Mouse (Mus musculus) MEL (cell line): ENCODE measurements at regions not wholly inside any gene's neighbourhood (a gene's known extent, or its start where the extent isn't known, plus 50 kb on each side); places are given as distances from the start of the nearest gene placed in this dataset.

Experiments
- DNase-seq: peaks from one replicate; pipeline ENCODE4 v3.0.0; 2011; ENCODE audit warnings: low read depth, low spot score
- H3K27ac ChIP-seq: 2 replicates; pipeline ENCODE4 v1.5.1; 2012; ENCODE audit warnings: low read depth, mild to moderate bottlenecking, control low read depth, low read length, moderate library complexity; ENCODE audit not compliant: control insufficient read depth
- H3K27me3 ChIP-seq, 2 experiments: fragments of 150-350 bp in 1 of 2; sonication (generic) in 1 of 2; 2 replicates each; pipeline ENCODE4 v1.6.1; 2012; ENCODE audit warnings: low read length in 2 of 2, mild to moderate bottlenecking in 2 of 2, improper control_type of control experiment in 1 of 2, moderate library complexity in 1 of 2; ENCODE audit not compliant: insufficient read depth in 2 of 2, control insufficient read depth in 1 of 2
- H3K36me3 ChIP-seq, 2 experiments: 2 replicates each; pipeline ENCODE4 v1.6.1; 2012 to 2014; ENCODE audit warnings: low read length in 2 of 2, improper control_type of control experiment in 1 of 2, inconsistent platforms in 1 of 2, mild to moderate bottlenecking in 1 of 2; ENCODE audit not compliant: insufficient read depth in 2 of 2, control insufficient read depth in 1 of 2
- H3K4me1 ChIP-seq, 2 experiments: fragments of 150-350 bp in 1 of 2; sonication (generic) in 1 of 2; 2 replicates each; pipeline ENCODE4 v1.6.1; 2012; ENCODE audit warnings: low read length in 2 of 2, improper control_type of control experiment in 1 of 2, mild to moderate bottlenecking in 1 of 2; ENCODE audit not compliant: insufficient read depth in 2 of 2, control insufficient read depth in 1 of 2
- H3K4me3 ChIP-seq, 2 experiments: fragments of 150-350 bp in 1 of 2; sonication (generic) in 1 of 2; 2 replicates each; pipeline ENCODE4 v1.5.1; 2012; ENCODE audit warnings: low read depth in 2 of 2, low read length in 2 of 2, mild to moderate bottlenecking in 2 of 2, moderate library complexity in 2 of 2, control low read depth in 1 of 2, improper control_type of control experiment in 1 of 2; ENCODE audit not compliant: control insufficient read depth in 1 of 2, insufficient read depth in 1 of 2
- H3K79me2 ChIP-seq: 2 replicates; pipeline ENCODE4 v1.6.1; 2012; ENCODE audit warnings: mild to moderate bottlenecking, low read length, moderate library complexity; ENCODE audit not compliant: control insufficient read depth, poor library complexity, insufficient read depth
- H3K9ac ChIP-seq: 2 replicates; pipeline ENCODE4 v1.6.1; 2012; ENCODE audit warnings: low read depth, mild to moderate bottlenecking, control low read depth, low read length, moderate library complexity; ENCODE audit not compliant: control insufficient read depth, poor library complexity, severe bottlenecking
- H3K9me3 ChIP-seq: fragments of 150-350 bp; sonication (generic); replicated peaks from 2 replicates; pipeline ENCODE4 v1.6.1; 2012; ENCODE audit warnings: mild to moderate bottlenecking, low read length, improper control_type of control experiment, moderate library complexity; ENCODE audit not compliant: insufficient read depth
- CHD1 ChIP-seq: IDR thresholded peaks from 2 replicates; pipeline ENCODE4 v1.6.1; 2012; ENCODE audit warnings: low read depth, mild to moderate bottlenecking, inconsistent platforms, low read length, improper control_type of control experiment
- CHD2 ChIP-seq: IDR thresholded peaks from 2 replicates; pipeline ENCODE4 v1.6.1; 2011; ENCODE audit warnings: low read length, improper control_type of control experiment
- E2F4 ChIP-seq: IDR thresholded peaks from 2 replicates; pipeline ENCODE4 v1.6.1; 2011; ENCODE audit warnings: low read depth, low read length, improper control_type of control experiment, borderline replicate concordance
- ETS1 ChIP-seq: IDR thresholded peaks from 2 replicates; pipeline ENCODE4 v1.6.1; 2012; ENCODE audit warnings: low read depth, mild to moderate bottlenecking, inconsistent platforms, low read length, improper control_type of control experiment, moderate library complexity
- HCFC1 ChIP-seq: IDR thresholded peaks from 2 replicates; pipeline ENCODE4 v1.6.1; 2012; ENCODE audit warnings: low read depth, mild to moderate bottlenecking, inconsistent platforms, low read length, improper control_type of control experiment, moderate library complexity
- MAX ChIP-seq: IDR thresholded peaks from 2 replicates; pipeline ENCODE4 v1.6.1; 2011; ENCODE audit warnings: low read length, improper control_type of control experiment
- NELFE ChIP-seq: IDR thresholded peaks from 2 replicates; pipeline ENCODE4 v1.6.1; 2011; ENCODE audit warnings: low read depth, low read length, improper control_type of control experiment
- POLR2A ChIP-seq, 2 experiments: IDR thresholded peaks; 2 replicates each; pipeline ENCODE4 v1.6.1; 2011 to 2012; ENCODE audit warnings: low read length in 2 of 2, mild to moderate bottlenecking in 2 of 2, control low read depth in 1 of 2, improper control_type of control experiment in 1 of 2, low read depth in 1 of 2, moderate library complexity in 1 of 2; ENCODE audit not compliant: control insufficient read depth in 1 of 2, insufficient read depth in 1 of 2, poor library complexity in 1 of 2
- POLR2AphosphoS2 ChIP-seq: IDR thresholded peaks from 2 replicates; pipeline ENCODE4 v1.6.1; 2011; ENCODE audit warnings: low read length, improper control_type of control experiment
- POLR2AphosphoS5 ChIP-seq: IDR thresholded peaks from 2 replicates; pipeline ENCODE4 v1.6.1; 2012; ENCODE audit warnings: low read depth, borderline replicate concordance, mild to moderate bottlenecking, inconsistent platforms, low read length, moderate library complexity, mixed read lengths
- RAD21 ChIP-seq: IDR thresholded peaks from 2 replicates; pipeline ENCODE4 v1.6.1; 2011; ENCODE audit warnings: mild to moderate bottlenecking, low read depth, low read length, improper control_type of control experiment
- RCOR1 ChIP-seq: IDR thresholded peaks from 2 replicates; pipeline ENCODE4 v1.6.1; 2012; ENCODE audit warnings: low read depth, mild to moderate bottlenecking, inconsistent platforms, low read length, improper control_type of control experiment
- SIN3A ChIP-seq: IDR thresholded peaks from 2 replicates; pipeline ENCODE4 v1.6.1; 2012; ENCODE audit warnings: low read length, improper control_type of control experiment, inconsistent platforms
- TBP ChIP-seq: IDR thresholded peaks from 2 replicates; pipeline ENCODE4 v1.8.0; 2011; ENCODE audit warnings: low read depth, low read length, improper control_type of control experiment
- TCF12 ChIP-seq: IDR thresholded peaks from 2 replicates; pipeline ENCODE4 v1.6.1; 2014; ENCODE audit warnings: low read depth, mild to moderate bottlenecking, inconsistent platforms, low read length, improper control_type of control experiment, moderate library complexity
- UBTF ChIP-seq: IDR thresholded peaks from 2 replicates; pipeline ENCODE4 v1.6.1; 2012; ENCODE audit warnings: low read depth, mild to moderate bottlenecking, inconsistent platforms, low read length, improper control_type of control experiment, moderate library complexity, borderline replicate concordance; ENCODE audit not compliant: insufficient read depth
- USF1 ChIP-seq: IDR thresholded peaks from 2 replicates; pipeline ENCODE4 v1.6.1; 2014; ENCODE audit warnings: low read depth, mild to moderate bottlenecking, inconsistent platforms, low read length, improper control_type of control experiment, moderate library complexity
- USF2 ChIP-seq, 2 experiments: IDR thresholded peaks; 2 replicates each; pipeline ENCODE4 v1.6.1; 2011 to 2012; ENCODE audit warnings: improper control_type of control experiment in 2 of 2, low read length in 2 of 2, borderline replicate concordance in 1 of 2, inconsistent platforms in 1 of 2, low read depth in 1 of 2, mild to moderate bottlenecking in 1 of 2; ENCODE audit not compliant: insufficient read depth in 1 of 2
- ZNF384 ChIP-seq: IDR thresholded peaks from 2 replicates; pipeline ENCODE4 v1.6.1; 2012; ENCODE audit warnings: low read depth, mild to moderate bottlenecking, inconsistent platforms, low read length, improper control_type of control experiment

DNA sequence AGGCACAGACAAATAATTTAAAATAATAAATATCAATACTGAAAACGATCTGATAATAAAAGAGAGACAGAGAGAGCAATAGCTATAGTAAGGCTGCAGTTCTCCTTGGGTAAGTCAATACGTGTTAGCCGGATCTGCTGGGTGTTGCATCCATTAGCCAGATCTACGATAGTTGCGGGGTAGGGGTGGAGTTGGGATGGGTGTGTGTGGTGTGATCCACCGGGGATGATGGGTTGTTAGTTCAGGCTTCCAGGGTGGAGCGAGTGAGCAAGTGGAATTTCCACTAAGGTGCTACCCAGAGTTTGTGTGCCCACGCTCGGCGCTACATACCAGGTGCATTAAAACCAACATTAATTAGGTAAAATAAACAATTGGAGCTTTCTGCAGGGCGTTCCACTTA, 160.2 kb downstream of the Icos start:
- Histone ChIP-seq H3K36me3 (no peaks in the 10 kb centered on the region), H3K9me3 (no peaks in the 10 kb centered on the region), H3K4me1 (no peaks in the 10 kb centered on the region), H3K79me2 (no peaks in the 10 kb centered on the region), H3K27me3 (no peaks in the 10 kb centered on the region), H3K4me3 (no peak overlapping the region), H3K9ac (no peak overlapping the region), H3K27ac (no peak overlapping the region)
- DNase-seq, result no peak
- TF ChIP-seq HCFC1 (no peak), USF2 (IDR thresholded peaks at IDR 0.05; ENCODE audit: borderline replicate concordance in 1 of 2, insufficient read depth in 1 of 2, low read depth in 1 of 2, low read length in 2 of 2) (no peak), POLR2A (IDR thresholded peaks at IDR 0.05; ENCODE audit: control insufficient read depth in 1 of 2, insufficient read depth in 1 of 2, low read depth in 1 of 2, low read length in 2 of 2, poor library complexity in 1 of 2) (no peak), POLR2AphosphoS2 (no peak), TBP (no peak), RCOR1 (no peak), RAD21 (no peak), MAX (no peak), E2F4 (no peak), ZNF384 (no peak), UBTF (no peak), ETS1 (no peak), NELFE (no peak), TCF12 (no peak), SIN3A (no peak), CHD2 (no peak), CHD1 (no peak), USF1 (no peak)

DNA sequence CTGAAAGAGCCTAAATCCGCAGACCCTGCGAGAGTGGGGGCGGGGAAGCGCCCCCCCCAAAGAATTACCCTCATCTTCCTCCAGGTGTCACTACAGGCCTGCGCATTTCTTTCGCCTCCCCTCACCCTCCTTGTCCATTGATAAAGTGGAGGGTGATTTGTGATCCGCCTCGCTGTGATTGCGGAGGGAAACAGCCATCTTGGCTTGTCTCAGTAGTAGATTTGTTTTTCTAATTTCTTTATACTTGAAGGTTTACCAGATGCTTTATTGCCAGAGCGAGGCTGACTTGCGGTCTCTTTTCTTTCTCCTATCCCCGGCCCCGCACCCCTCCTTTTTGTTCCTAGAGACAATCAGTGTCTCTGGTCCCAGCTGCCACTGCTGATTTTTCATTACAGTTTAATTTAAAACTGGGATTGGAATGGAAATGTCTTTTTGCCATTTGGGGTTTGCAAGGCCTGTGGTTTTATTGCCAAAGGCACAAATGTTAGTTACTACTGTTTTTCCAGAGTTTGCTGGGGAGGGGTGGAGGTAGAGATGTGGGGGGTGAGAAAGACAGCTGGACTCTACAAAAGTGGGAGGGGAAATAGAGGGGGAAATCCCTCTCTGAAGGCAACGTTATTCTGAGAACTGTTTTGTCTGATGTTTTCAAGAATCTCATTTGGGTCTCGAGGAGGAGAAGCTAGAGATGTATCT, 161.7 kb downstream of the Icos start:
- Histone ChIP-seq H3K36me3 (no peaks in the 10 kb centered on the region), H3K27me3 (no peaks in the 10 kb centered on the region), H3K4me1 (no peaks in the 10 kb centered on the region), H3K27ac (no peak overlapping the region), H3K4me3 (no peak overlapping the region), H3K9ac (no peak overlapping the region), H3K79me2 (no peaks in the 10 kb centered on the region), H3K9me3 (no peaks in the 10 kb centered on the region)
- TF ChIP-seq USF2 (IDR thresholded peaks at IDR 0.05; ENCODE audit: borderline replicate concordance in 1 of 2, insufficient read depth in 1 of 2, low read depth in 1 of 2, low read length in 2 of 2) (no peak), POLR2AphosphoS5 (no peak)
- no peak for DNase-seq
